Mouse (Mus musculus): ENCODE data around the gene Nt5e.
"Not testable (repeated sequence)": the region's sequence is repeated elsewhere in the genome, so short reads cannot be mapped to it uniquely, and the experiment has no call there.

Gene Nt5e

GRCm38 (mm10) chr9:88326930-88327901 lies at the start of gene Nt5e:
Gene Nt5e (plus strand): TSS chr9:88327197.
- peak; percentile 83 for DNase-seq (ENCODE audit: low read depth)

- DNase-seq (ENCODE audit: low read depth): peak; percentile 53
Observed at GRCm38 (mm10) chr9:88277588-88277987, 49.4 kb upstream of the Nt5e start.

- no peak for DNase-seq (ENCODE audit: low read depth)
Observed at GRCm38 (mm10) chr9:88279728-88280127, 47.3 kb upstream of the Nt5e start.

- peak; percentile 89 for DNase-seq (ENCODE audit: low read depth)
Observed at GRCm38 (mm10) chr9:88289568-88290168, 37.3 kb upstream of the Nt5e start.

- DNase-seq (ENCODE audit: low read depth): peak; percentile 50
Observed at GRCm38 (mm10) chr9:88292836-88293370, 34.1 kb upstream of the Nt5e start.

- DNase-seq (ENCODE audit: low read depth): no peak
Observed at GRCm38 (mm10) chr9:88295798-88296197, 31.2 kb upstream of the Nt5e start.

GRCm38 (mm10) chr9:88296321-88296720 lies 30.7 kb upstream of the Nt5e start:
- no peak for DNase-seq (ENCODE audit: low read depth)

- not testable (repeated sequence) for DNase-seq (ENCODE audit: low read depth)
Observed at GRCm38 (mm10) chr9:88297244-88297643, 29.8 kb upstream of the Nt5e start.

GRCm38 (mm10) chr9:88297871-88298658 lies 28.9 kb upstream of the Nt5e start:
- no peak for DNase-seq (ENCODE audit: low read depth)

GRCm38 (mm10) chr9:88307019-88307618 lies 19.9 kb upstream of the Nt5e start:
- peak; percentile 53 for DNase-seq (ENCODE audit: low read depth)

- DNase-seq (ENCODE audit: low read depth): no peak
Observed at GRCm38 (mm10) chr9:88309127-88309526, 17.9 kb upstream of the Nt5e start.

- DNase-seq (ENCODE audit: low read depth): no peak
Observed at GRCm38 (mm10) chr9:88319226-88319625, 7.8 kb upstream of the Nt5e start.

- DNase-seq (ENCODE audit: low read depth): peak; percentile 68
Observed at GRCm38 (mm10) chr9:88324616-88325015, 2.4 kb upstream of the Nt5e start.

GRCm38 (mm10) chr9:88328666-88329065 lies 1.7 kb downstream of the Nt5e start:
- DNase-seq (ENCODE audit: low read depth): no peak

GRCm38 (mm10) chr9:88329166-88329748 lies 2.3 kb downstream of the Nt5e start:
- no peak for DNase-seq (ENCODE audit: low read depth)

GRCm38 (mm10) chr9:88330316-88330715 lies 3.3 kb downstream of the Nt5e start:
- no peak for DNase-seq (ENCODE audit: low read depth)

- no peak for DNase-seq (ENCODE audit: low read depth)
Observed at GRCm38 (mm10) chr9:88332447-88332846, 5.5 kb downstream of the Nt5e start.

- DNase-seq (ENCODE audit: low read depth): no peak
Observed at GRCm38 (mm10) chr9:88335839-88336238, 8.8 kb downstream of the Nt5e start.

- no peak for DNase-seq (ENCODE audit: low read depth)
Observed at GRCm38 (mm10) chr9:88340819-88341218, 13.8 kb downstream of the Nt5e start.

GRCm38 (mm10) chr9:88342241-88342640 lies 15.2 kb downstream of the Nt5e start:
- DNase-seq (ENCODE audit: low read depth): no peak

GRCm38 (mm10) chr9:88342701-88343100 lies 15.7 kb downstream of the Nt5e start:
- no peak for DNase-seq (ENCODE audit: low read depth)

Measured in 416B (cell line).